Mouse (Mus musculus) adrenal gland, adult (tissue): ENCODE results near the gene Card14.
"Not testable (repeated sequence)": the region's sequence is repeated elsewhere in the genome, so short reads cannot be mapped to it uniquely, and the experiment has no call there.

Experiments
- DNase-seq, 2 experiments: peaks; one replicate each; pipeline ENCODE4 v3.0.0; 2022 to 2023; ENCODE audit warnings: low spot score in 1 of 2; ENCODE audit not compliant: inconsistent age in 2 of 2

Gene Card14

DNA sequence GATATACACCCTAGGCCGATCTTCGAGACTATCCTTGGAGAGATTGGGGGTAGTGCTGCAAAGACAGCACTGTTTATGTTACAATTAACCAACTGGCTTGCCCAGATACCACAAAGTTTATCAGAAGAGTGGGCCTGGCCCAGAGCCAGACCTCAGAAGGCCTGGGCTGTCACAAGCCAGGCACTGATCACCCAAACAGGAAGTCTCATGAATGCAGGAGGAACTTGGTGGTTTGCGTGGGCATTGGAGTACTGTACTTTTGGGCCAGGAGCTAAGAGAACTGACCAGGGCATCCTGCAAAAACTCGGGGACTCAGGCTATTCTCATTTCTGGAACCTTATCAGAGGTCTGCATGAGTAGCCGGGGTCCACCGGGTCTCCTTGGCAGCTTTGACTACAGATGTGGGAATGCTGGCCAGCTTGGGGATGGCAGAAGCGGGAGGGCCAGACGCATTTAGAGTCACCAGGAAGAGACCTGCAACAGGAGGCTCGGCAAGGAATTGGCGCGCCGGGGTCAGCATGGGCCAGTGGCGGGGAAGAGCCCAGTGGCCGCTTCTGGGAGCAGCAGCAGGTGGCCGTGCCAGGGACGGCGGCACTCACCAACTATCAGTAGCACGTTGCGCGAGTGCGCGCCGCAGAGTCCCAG lies 47.4 kb downstream of the Card14 start:
- DNase-seq: peak; percentile 55 to 80

DNA sequence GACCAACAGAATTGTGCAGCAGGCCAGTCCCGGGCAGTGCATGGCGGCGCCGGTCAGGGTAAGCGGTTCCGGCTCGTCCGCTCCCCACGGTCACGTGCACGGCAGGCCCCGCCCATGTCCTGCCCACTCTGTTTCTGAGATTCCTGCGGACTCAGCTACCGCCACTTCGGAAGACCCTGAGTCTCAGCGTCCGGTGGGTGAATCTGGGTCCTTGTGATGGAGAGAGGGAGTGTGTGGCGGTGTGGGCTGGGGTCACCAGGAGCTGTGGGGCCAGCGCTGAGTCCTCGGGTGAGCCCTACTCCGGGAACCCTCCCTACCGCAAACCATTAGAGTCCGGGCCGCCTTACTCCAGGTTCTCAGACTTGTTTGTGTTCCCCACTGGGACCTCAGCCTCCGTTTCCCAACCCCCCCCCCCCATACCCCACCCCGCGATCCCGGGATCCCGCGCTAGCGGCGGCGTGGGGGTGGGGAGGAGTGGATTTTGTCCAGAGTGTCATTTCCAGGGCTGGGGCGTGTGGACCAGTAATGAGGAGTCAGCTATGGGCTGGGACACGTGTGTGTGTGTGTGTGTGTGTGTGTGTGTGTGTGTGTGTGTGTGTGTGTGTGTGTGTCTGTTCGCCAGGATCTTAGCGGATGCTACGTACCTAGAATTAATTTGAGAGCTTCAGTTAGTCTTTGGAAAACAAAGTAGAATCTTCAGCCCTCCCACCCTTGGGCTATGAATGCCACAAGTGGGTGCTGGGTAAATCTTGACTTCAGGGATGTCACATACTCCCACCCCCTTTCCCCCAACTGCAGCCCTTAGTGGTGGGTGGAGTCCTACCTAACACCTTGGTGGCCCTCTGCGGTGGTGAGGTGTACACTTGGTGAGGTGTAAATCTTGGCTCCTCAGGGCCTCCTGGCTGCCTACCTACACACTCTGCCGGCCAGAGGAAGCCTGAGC lies 48.1 kb downstream of the Card14 start, which contains the start of the genes Sgsh and Slc26a11:
Sgsh (minus strand) TSS at position 94 of the 943 bp plus-strand sequence.
Slc26a11 (plus strand) TSS at position 115 of the 943 bp plus-strand sequence.
- peak; percentile 91 to 96 for DNase-seq

DNA sequence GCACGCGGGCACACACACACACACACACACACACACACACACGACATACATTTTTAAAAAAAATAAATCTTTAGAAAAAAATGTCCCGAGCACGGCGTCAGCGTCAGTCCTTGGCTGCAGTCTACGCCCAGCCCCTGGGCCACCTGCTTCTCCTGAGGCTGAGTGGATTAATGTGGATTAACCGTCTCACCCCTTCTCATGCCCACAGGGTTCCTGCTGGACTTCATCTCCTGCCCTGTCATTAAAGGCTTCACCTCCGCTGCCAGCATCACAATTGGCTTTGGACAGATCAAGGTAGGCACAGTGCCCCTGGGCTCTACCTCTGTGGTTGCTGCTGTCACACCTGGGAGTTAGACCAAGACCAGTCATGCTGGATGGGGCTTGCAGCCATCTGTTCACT lies 51.5 kb downstream of the Card14 start:
- DNase-seq: no peak

DNA sequence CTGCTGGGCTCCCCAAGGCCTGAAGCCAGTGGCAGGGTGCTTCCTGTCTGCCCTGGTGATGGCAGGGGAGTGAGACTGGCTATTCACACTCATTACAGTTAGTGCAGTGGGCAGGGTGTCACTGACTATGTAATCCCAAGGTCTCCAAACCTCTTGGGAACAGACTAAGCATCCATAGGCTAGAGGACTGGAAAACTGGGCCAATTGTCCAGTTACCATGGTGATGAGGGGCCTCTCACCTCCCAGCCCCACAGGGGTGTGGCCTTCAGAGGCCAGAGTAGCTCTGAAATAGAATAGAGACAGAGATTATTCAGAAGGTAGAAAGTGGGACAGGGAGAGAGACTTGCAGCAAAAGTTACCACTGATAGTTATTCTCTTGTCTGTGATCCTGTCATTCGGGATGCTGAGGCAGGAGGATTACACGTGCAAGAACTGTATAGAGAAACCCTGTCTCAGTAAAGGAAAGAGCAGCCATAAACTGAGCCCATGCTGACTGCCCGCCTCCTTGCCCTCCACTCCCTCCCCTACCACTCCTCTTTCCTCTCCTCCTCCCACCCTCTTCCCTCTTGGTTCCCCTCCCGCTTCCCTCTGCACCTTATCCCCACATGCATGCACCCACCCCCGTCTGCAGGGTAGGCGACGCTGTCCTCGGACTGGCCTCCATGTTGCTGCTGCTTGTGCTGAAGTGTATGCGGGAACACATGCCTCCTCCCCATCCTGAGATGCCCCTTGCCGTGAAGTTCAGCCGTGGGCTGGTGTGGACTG lies 55.4 kb downstream of the Card14 start:
- no peak for DNase-seq

DNA sequence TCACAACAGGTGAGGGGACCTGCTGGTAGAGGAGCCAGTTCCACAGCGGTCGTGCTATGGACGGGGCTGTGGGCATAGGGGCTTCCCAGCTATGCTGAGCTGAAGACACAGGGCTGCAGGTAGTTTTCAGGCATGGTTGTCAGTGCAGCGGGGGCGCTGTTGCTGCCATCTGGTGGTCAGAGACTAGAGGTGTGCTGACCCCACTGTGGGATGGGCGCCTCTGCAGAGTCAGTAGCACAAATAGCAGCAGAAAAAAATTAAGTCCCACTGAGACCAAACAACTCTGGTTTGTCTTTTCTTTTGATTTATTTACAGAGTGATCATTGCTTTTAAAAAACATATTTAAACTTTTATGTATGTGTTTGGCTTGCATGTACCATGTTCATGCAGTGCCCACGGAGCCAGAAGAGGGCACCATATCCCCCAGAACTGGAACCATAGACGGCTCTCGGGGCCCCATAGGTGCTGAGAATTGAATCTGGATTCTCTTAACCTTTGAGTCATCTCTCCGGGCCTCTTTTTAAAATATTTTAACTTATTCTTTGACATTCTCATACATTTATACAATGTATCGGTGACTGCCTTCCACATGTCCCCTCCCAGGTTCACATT lies 56.1 kb downstream of the Card14 start:
- peak; percentile 72 to 91 for DNase-seq

DNA sequence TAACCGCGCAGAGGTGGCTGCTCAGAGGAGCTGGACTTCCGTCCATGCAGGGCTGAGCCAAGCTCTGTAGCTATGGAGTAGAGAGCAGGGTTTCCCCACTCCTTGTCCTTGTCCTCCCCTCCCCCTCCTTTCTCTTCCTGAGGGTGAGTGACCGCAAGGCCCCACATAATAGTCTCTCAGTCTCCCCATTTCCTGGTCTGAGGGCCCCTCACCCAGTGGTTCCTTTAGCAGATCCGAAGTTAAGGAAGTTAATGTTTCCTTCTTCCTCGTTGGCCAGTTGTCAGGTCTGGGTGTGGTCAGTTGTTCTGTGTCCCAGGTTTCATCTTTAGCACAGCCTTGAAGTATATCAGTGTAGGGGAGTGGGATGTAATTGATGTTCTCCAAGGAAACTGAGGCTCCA lies 67.9 kb downstream of the Card14 start:
- DNase-seq: no peak

DNA sequence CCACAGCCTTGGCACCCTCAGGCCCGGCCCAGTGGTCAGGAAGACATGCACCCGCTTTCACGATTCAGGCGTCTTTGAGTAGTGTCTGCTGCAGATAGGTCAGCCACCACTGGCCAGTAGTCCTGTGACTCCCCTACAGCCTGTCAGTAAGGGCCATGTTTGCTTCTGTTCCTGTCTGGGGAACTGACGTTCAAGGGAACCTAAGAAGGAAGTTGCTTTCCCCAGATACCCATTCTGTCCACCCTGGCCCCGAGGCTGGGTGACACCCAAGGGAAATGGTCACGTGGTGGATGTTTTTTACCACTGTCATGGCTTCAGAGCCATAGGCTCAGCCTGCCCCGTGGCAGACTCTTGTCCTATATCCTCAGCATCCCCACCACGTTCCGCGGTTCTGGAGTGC lies 69.8 kb downstream of the Card14 start:
- DNase-seq: no peak

DNA sequence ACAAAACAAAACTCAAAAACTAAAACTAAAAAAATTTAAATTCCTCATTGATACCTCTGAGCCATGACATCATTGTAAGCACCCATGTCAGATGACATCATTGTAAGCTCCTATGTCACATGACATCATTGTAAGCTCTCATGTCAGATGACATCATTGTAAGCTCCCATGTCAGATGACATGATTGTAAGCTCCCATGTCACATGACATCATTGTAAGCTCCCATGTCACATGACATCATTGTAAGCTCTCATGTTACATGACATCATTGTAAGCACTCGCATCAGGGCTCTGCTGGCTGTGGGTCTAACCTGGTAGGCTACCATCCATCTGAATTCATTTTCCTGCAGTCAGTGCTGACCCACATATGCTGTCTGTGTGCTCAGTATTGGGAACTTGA lies 71.0 kb downstream of the Card14 start:
- no peak for DNase-seq

DNA sequence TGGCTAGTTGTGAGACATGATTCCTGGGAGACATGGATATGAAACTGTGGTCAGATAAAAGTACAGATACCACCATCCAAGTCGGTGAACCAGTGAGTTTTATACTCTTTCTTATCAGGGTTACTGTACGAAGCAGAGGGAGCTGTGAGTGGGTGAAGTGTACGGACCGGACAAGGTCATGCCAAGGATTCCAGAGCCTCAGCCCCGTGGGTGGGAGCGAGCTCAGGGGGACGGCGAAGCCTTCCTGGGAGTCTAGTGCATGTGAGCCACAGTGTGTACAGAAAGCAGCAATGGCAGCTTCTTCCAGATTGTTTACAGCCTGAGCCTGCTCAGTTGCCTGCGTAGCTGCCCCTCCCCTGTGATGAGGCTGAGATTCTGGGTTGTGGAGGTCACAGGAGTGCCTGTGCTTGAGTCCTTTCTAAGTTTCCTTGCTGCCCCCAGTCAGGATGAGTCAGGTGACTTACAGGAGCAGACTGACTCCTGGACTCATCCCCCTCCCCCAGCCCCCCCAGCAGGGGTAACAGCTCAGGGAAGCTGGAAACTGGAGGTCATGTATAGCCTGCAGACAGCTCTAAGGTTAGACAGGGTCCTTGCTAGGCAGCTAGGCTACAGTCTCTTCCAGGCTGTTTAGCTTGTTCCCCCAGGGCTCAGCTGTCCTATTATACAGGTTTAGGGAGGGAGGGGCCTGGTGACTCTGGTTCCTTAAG lies 74.2 kb downstream of the Card14 start:
- DNase-seq: no peak

DNA sequence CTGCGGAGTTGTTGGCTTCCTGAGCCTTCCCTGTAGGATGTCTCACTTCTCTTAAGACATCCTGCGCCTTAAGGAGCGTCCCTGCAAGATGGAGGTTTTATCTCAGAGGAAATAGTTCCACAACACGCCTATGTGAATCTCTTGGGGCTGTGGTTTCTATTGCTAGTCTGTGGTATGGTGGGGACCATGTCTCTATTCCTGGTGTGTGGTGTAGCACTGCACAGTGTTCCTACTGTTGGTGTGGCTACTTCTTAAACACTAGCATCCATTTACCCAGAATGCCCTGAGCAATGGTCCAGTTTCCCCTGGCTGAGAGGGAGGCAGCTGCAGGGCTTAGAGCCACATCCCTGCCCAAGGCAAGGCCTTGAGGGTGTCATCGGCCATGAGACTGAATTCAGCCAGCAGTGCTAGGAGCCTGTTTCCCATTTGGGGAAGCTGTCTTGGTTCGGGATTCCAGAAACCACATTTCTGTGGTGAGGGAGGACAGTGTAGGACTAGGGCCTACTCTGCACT lies 74.8 kb downstream of the Card14 start:
- peak in 1 of 2 experiments; percentile 43 for DNase-seq

DNA sequence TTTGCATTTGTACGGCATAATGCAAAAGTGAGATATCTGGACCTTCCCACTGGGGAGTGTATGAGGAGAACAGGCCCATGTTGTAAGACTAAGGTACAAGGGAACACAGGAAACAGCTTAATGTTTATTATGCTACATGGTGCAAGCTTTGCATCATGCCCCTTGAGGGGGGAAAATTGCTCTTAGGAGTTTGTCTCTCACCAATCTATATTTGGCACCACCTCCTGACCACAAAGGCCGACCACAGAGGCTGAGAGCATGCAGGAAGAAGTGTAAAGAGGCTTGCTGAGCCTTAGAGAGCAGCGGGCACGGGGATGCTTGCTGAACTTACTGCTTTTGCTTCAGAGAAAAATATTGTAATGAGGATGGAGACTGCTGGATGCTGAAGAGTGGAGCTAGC lies 77.3 kb downstream of the Card14 start:
- DNase-seq: no peak

DNA sequence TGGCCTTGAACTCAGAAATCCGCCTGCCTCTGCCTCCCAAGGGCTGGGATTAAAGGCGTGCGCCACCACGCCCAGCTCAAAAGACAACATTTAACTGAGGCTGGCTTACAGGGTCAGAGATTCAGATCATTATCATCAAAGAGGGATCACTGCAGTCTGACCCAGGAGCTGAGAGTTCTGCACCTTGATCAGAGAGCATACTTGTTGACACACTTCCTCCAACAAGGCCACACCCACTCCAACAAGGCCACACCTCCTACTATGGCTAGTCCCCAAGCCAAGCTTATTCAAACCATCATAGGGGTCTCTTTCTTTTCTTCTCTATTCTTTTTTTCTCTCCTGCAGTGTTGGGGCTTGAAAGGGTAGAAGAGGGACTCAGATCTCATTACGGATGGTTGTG lies 78.7 kb downstream of the Card14 start:
- no peak for DNase-seq

DNA sequence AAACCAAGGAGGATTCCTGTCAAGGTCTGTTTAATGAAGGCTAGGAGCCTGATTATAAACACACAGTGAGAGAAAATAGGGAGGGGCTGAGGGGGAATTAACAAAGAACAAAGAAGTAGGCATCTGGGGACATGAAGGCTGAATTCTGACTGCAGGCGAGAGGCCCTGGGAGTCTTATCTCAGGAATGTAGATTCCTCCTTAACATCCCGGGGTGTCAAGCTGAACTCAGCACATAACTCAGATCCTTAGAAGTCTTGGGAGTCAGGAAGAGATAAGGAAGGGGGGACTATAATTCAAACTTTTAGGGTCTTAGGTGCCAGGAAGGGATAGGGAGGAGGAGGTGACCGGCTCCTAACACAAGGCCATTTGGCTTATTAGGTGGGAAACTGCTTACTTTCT lies 79.7 kb downstream of the Card14 start:
- DNase-seq: not testable (repeated sequence)

DNA sequence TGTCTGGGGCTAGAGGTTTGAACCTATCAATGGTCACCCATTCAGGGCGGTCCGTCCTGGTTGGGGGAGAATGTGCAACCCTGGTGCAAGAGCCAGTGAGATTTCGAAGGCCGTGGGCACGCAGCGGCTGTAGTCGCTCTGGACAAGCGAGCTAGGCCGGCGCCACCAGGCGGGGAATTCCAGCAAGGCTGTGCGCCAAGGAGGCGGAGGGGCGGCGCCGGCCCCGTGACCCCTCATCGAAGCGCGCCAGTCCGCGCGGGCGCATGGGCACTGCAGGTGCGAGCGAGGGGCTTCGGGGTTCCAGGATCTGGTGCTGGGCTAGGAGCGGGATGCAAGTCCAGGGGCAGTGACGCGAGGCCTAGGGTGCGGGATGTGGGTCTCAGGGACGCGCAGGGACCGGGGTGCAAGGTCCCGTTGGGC lies 82.3 kb downstream of the Card14 start:
- DNase-seq: peak; percentile 88 to 94

DNA sequence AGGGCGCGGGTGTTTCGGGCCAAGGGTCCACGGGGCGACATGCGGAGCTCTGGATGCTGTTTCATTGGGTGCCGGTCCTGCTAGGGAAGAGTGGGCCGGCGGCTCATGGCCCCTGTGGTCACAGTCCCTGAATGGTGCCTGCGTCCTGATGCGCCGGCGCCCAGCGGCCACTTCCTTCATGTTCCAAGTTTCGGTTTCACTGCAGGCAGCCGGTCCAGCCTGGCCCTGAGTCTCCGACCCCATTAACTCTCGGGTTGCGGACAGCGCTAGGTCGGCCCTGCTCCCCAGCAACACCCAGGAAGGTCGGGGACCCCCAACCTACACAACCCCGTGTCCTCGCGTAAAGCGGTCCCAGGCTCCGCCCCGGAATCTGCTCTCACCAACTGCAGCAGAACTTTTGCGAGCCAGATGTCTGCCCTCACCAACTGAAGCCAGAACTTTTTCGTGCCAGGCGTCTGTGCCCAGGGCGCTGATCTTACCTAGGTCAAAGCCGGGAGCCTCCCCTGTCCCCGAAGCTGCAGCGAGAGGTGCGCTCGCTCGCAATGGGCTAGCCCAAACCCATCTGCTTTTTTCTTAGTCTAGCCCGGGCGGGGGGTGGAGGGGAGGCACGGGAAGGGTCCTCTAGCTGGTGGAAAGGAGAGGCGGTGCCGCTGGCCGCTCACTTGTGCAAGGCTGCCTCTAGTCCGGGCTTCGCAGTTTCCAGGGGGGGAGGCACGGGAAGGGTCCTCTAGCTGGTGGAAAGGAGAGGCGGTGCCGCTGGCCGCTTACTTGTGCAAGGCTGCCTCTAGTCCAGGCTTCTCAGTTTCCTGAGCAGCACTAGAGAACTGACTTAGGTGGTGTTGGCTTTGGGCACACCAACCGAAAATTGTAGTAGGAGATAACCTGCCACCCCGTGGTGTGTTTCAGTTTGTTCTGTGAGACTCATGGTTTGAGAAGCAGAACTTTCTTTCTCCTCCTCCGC lies 83.0 kb downstream of the Card14 start:
- DNase-seq: peak; percentile 86 to 96

DNA sequence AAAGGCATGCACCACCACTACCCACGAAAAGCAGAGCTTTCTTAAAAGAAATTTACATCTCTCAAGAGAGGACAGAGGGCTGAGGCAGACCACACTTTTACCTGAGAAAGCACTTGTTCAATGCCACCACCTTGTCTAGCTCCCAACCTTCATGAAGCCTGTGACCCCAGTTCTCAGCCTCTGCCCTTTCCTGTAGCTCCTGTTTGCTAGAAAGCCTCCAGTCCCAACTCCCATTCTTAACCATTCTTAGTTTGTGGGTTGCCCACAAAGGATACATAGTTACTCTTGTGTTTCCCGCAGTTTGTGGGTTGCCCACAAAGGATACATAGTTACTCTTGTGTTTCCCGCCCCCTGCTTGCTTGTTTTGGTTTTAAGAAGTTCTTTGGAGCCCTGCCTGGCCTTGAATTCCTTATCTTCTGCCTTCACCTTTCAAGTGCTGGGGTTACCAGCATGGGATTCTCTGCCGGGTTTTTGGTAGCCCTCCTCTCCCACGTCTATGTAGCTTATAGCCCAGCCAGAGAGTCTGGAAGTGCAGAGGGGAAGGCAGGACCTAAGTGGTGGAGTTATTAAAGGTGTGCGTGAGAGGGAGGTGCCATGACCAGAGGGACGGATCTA lies 83.9 kb downstream of the Card14 start:
- DNase-seq: peak; percentile 44 to 66

DNA sequence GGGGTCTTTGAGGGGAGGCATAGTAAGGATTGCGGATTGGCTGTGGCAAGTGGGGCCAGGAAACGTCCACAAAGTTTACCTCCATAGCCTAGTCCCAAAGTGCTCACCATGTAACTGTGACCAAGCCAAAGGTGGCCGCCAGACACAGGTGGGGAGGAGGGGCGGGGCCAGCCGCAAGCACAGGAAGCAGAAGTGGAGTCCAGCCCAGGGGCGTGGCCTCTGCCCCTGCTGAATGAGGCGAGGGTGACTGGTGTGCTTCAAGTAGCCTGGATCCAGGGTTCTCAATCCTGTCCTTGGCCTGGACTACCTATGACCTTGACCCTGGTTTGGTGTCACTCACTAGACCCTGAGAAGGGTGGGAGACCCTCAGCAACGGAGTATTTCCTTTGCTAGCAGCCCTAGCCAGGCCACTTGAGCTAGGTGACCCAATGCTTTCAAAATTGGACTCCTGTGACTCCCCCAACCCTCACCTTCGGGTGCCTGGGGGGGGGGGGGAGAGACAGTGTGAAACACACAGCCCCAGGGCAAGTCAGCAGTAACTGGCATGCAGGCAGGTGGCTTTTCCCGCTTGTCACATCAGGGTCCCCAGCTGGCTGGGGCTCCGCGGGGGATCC lies 84.5 kb downstream of the Card14 start:
- peak; percentile 87 to 92 for DNase-seq
